Mouse (Mus musculus) forebrain, embryonic 12.5 days (tissue): ENCODE results near the gene Klf17. TPM values are rescaled to one million over a fixed set of nuclear protein-coding genes. Genes with fewer than 3 reads are reported as not detected.

Source experiments
- ATAC-seq: fragments of 200-750 bp; cut with Nextera tagmentation; 2 replicates; pipeline ENCODE4 v1.8.0; 2017; ENCODE audit warnings: moderate TSS enrichment; ENCODE audit not compliant: low FRiP score
- H3K27ac ChIP-seq: fragments of 300-500 bp; sonication (generic); 2 replicates; pipeline ENCODE4 v1.5.1; 2016; ENCODE audit warnings: mild to moderate bottlenecking
- H3K27me3 ChIP-seq: fragments of 300-500 bp; sonication (generic); 2 replicates; pipeline ENCODE4 v1.6.1; 2016; ENCODE audit warnings: mild to moderate bottlenecking
- H3K36me3 ChIP-seq: fragments of 300-500 bp; sonication (generic); replicated peaks from 2 replicates; pipeline ENCODE4 v1.6.1; 2016; ENCODE audit warnings: mild to moderate bottlenecking
- H3K4me1 ChIP-seq: fragments of 300-500 bp; sonication (generic); 2 replicates; pipeline ENCODE4 v1.6.1; 2016
- H3K4me2 ChIP-seq: fragments of 300-500 bp; sonication (generic); 2 replicates; pipeline ENCODE4 v1.6.1; 2016; ENCODE audit warnings: mild to moderate bottlenecking, moderate library complexity
- H3K4me3 ChIP-seq: fragments of 300-500 bp; sonication (generic); replicated peaks from 2 replicates; pipeline ENCODE4 v1.5.1; 2016; ENCODE audit warnings: mild to moderate bottlenecking
- H3K9ac ChIP-seq: fragments of 300-500 bp; sonication (generic); 2 replicates; pipeline ENCODE4 v1.6.1; 2016; ENCODE audit warnings: mild to moderate bottlenecking
- H3K9me3 ChIP-seq: fragments of 300-500 bp; sonication (generic); 2 replicates; pipeline ENCODE4 v1.6.1; 2016
- WGBS: fragments of 180-500 bp; shearing (Covaris S2); methylation state at CpG from one replicate; pipeline ENCODE4 v1.1.7; 2016; 5-methylcytosine and 5-hydroxymethylcytosine counted together
- polyA plus RNA-seq: library from polyadenylated mRNA; unstranded; fragments of >200 nt; fragmentation: Nextera tagmentation; extraction: Ambion mirVana; gene quantifications from 2 replicates; pipeline ENCODE4 v1.2.1, GENCODE M21; 2016

The Klf17 gene
- polyA plus RNA-seq, 1 experiment from 2014 or later = not detected

DNA sequence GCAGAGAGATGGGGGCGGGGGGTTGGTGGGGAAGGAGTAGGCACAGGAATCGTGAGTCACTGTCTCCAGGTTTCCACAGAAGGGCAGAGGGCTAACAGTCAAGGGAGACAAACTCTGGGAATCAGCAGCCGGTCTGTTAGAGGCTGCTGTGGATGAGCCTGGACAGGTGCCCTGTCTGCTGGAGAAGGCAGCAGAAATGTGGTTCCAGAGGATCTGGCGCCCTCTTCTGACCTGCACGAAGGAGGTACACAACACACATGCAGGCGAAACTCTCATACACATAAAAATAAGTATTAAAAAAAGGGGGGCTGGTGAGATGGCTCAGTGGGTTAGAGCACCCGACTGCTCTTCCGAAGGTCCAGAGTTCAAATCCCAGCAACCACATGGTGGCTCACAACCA is 27.9 kb downstream of the Klf17 start:
- no peaks in the 10 kb centered on the region for H3K27me3 ChIP-seq
- no peak overlapping the region for H3K27ac ChIP-seq
- no peak overlapping the region for H3K4me3 ChIP-seq
- H3K9ac ChIP-seq = no peak overlapping the region
- no peaks in the 10 kb centered on the region for H3K4me1 ChIP-seq
- H3K36me3 ChIP-seq = no peaks in the 10 kb centered on the region
- no peak overlapping the region for H3K4me2 ChIP-seq
- 56% methylated on average over 8 of the region's 8 CpGs for WGBS
- no peaks in the 10 kb centered on the region for H3K9me3 ChIP-seq
- ATAC-seq = no peak

DNA sequence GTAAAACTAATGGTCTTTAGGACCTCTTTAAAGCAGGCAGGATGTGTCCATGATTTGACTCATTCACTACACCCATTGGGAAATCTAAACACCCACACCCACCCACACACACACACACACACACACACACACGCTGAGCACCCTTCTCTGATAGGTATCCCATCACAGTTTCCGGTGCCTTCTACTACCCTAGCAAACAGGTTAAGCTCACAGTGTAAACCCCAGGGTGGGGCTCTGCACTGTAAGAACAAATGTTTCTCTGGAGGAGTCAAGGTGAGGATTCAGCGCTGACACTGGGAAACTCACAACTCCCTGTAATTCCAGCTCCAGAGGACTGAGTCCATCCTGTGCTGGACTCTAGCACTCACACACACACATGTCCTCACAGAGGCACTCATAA is 33.5 kb downstream of the Klf17 start:
- Histone ChIP-seq H3K4me1 (no peaks in the 10 kb centered on the region), H3K4me3 (no peak overlapping the region), H3K4me2 (no peak overlapping the region), H3K9ac (no peak overlapping the region), H3K27ac (no peak overlapping the region), H3K27me3 (no peaks in the 10 kb centered on the region), H3K9me3 (no peaks in the 10 kb centered on the region), H3K36me3 (no peaks in the 10 kb centered on the region)
- ATAC-seq = no peak
- WGBS = 85% methylated on average over 3 of the region's 3 CpGs

DNA sequence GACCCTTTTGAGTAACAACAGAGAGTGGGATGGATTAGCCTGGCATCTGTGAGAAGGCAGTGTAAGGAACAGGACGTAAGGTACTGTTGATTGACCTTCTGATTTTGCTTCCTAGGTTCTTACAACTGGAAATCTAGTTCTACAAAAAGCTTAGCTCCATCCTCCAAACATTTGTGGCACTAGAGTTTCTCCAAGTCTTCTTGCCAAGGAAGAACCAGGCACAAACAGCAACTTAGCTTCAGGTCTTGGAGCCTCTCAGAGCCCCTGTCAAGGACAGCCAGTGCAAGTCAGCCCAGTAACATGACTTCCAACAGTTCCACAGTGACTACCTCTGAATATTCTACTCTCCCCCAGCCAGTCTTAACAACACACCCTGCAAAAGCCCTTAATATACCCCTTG is 41.3 kb downstream of the Klf17 start, which contains the start of gene Gm12845:
TSS of gene Gm12845 (plus strand) at position 301 of the 400 bp plus-strand sequence.
- Histone ChIP-seq H3K4me1 (no peaks in the 10 kb centered on the region), H3K9me3 (no peaks in the 10 kb centered on the region), H3K27ac (no peak within 1 kb of the TSS), H3K36me3 (no peaks in the 10 kb centered on the region), H3K4me3 (no peak within 1 kb of the TSS), H3K4me2 (no peak within 1 kb of the TSS), H3K9ac (no peak within 1 kb of the TSS), H3K27me3 (no peaks in the 10 kb centered on the region)
- WGBS = 81% methylated on average over 1 of the region's 1 CpGs
- no peak for ATAC-seq

GRCm38 (mm10) chr4:117713303-117714098 is 51.9 kb downstream of the Klf17 start:
- 83% methylated on average over 6 of the region's 6 CpGs for WGBS
- ATAC-seq = no peak
- Histone ChIP-seq H3K4me1 (no peaks in the 10 kb centered on the region), H3K9ac (no peak overlapping the region), H3K36me3 (no peaks in the 10 kb centered on the region), H3K4me3 (no peak overlapping the region), H3K27me3 (no peaks in the 10 kb centered on the region), H3K9me3 (no peaks in the 10 kb centered on the region), H3K27ac (no peak overlapping the region), H3K4me2 (no peak overlapping the region)

- Histone ChIP-seq H3K4me2 (no peak overlapping the region), H3K9ac (no peak overlapping the region), H3K36me3 (no peaks in the 10 kb centered on the region), H3K9me3 (no peaks in the 10 kb centered on the region), H3K4me3 (no peak overlapping the region), H3K27me3 (no peaks in the 10 kb centered on the region), H3K4me1 (no peaks in the 10 kb centered on the region), H3K27ac (no peak overlapping the region)
- 83% methylated on average over 3 of the region's 3 CpGs for WGBS
- ATAC-seq = no peak
These were observed 53.1 kb downstream of the Klf17 start for GRCm38 (mm10) chr4:117712314-117712713.

DNA sequence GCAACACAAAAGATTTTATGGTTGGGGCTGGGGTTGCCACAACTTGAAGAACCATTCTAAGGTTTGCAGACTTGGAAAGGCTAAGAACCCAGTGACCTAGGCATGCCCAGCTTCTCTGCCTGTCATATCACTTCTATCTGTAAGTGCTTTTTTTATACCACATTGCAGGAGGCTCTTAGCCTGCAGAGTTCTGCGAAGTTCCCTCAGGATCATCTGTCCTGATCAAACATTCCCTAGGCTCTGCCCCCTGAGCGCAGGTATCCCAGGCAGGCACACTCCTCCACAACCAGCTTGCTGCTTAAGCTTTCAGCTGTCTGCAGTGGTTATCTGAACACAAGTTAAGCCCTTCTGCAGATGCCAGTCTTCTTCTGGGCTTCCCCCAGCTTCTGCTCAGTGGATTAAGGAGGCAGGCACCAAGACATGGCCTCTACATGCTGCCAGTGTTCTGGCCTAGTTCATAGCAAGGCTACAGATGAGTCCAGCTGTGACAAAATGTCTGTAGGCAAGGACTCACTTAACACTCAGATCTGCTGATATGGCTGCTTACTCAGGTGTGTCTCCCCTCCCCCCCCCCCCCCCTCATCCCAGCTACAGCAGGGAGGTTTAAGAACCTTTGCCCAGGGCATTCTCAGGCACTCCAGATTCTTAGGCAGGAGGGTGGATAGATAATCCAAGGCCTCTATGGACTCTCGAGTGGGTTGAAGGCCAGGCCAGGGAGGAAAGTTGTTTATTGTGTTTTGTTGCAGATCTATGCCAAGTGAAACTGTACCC is 56.5 kb downstream of the Klf17 start:
- H3K27me3 ChIP-seq = no peaks in the 10 kb centered on the region
- H3K4me3 ChIP-seq = no peak overlapping the region
- H3K9me3 ChIP-seq = no peaks in the 10 kb centered on the region
- no peaks in the 10 kb centered on the region for H3K4me1 ChIP-seq
- no peak overlapping the region for H3K9ac ChIP-seq
- WGBS = 74% methylated on average over 3 of the region's 3 CpGs
- no peaks in the 10 kb centered on the region for H3K36me3 ChIP-seq
- H3K4me2 ChIP-seq = no peak overlapping the region
- ATAC-seq = no peak
- H3K27ac ChIP-seq = no peak overlapping the region

Other genes starting within 250 kb of the Klf17 start
- gene Eri3, start 215.3 kb downstream of the Klf17 start, polyA plus RNA-seq = 158 and 168 TPM in 2 replicates
- gene Dmap1, start 83.4 kb downstream of the Klf17 start, polyA plus RNA-seq = 73.1 and 76.4 TPM in 2 replicates
- not detected in 2 replicates for gene Gm12845, start 41.2 kb downstream of the Klf17 start, polyA plus RNA-seq
- 8.5 and 9.9 TPM in 2 replicates for gene Slc6a9, start 68.9 kb upstream of the Klf17 start, polyA plus RNA-seq
- gene Ccdc24, start 106.9 kb upstream of the Klf17 start, polyA plus RNA-seq = 1.8 and 2.1 TPM in 2 replicates
- 36.4 and 36.9 TPM in 2 replicates for gene B4galt2, start 117.8 kb upstream of the Klf17 start, polyA plus RNA-seq
- 233 TPM in 2 replicates for gene Atp6v0b, start 121.7 kb upstream of the Klf17 start, polyA plus RNA-seq
- gene Dph2, start 126.4 kb upstream of the Klf17 start, polyA plus RNA-seq = 26.7 and 27.0 TPM in 2 replicates
- 70.8 and 71.4 TPM in 2 replicates for gene Ipo13, start 149.4 kb upstream of the Klf17 start, polyA plus RNA-seq
- gene Artn, start 164.1 kb upstream of the Klf17 start, polyA plus RNA-seq = 0.23 and 0.33 TPM in 2 replicates